Mouse (Mus musculus): ENCODE results near the gene Mut. TPM values are rescaled to one million over a fixed set of nuclear protein-coding genes. Genes with fewer than 3 reads are reported as not detected.

Gene Mut
- polyA plus RNA-seq, 1 experiment from 2014 or later = 40.9 TPM

Other genes with a start within 250 kb of the Mut start
- gene Esp1, start 207.6 kb upstream of the Mut start, polyA plus RNA-seq (2014; fragmentation: Nextera tagmentation; extraction: Ambion mirVana) = not detected in 2 replicates
- not detected in 2 replicates for gene Crisp2, start 127.7 kb upstream of the Mut start, polyA plus RNA-seq (2014; fragmentation: Nextera tagmentation; extraction: Ambion mirVana)
- 0.80 and 1.6 TPM in 2 replicates for gene Rhag, start 123.6 kb upstream of the Mut start, polyA plus RNA-seq (2014; fragmentation: Nextera tagmentation; extraction: Ambion mirVana)
- 1.8 and 2.5 TPM in 2 replicates for gene 9130008F23Rik, start 54.1 kb upstream of the Mut start, polyA plus RNA-seq (2014; fragmentation: Nextera tagmentation; extraction: Ambion mirVana)
- not detected in 2 replicates for gene Glyatl3, start 20.3 kb upstream of the Mut start, polyA plus RNA-seq (2014; fragmentation: Nextera tagmentation; extraction: Ambion mirVana)
- gene Cenpq, start 362 bp downstream of the Mut start, polyA plus RNA-seq (2014; fragmentation: Nextera tagmentation; extraction: Ambion mirVana) = 15.0 and 16.3 TPM in 2 replicates